Mouse (Mus musculus): ENCODE measurements around the gene Gm765.

DNA sequence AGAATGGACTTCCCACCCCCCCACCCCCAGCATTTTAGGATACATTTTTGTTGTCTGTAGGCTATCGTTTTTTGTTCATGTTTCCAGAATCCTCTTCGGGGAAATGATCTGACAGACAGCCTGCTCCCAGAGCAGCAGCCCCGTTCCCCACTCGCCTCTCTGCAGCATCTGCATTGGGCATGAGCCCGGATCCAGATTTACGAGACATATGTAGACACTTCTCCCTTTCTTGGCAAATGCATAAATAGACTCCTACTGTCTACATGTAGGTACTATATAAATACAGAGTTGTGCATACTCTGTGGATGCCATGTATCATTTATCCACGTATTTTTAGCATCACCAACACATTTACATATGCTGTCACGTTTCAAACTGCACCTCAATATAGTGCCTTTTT is 42.9 kb upstream of the Gm765 start:
- TF ChIP-seq CTCF (IDR thresholded peaks at IDR 0.05) (no peak), EP300 (IDR thresholded peaks at IDR 0.05) (no peak)
